Mouse (Mus musculus): ENCODE data around the gene Trpm5.

The Trpm5 gene

DNA sequence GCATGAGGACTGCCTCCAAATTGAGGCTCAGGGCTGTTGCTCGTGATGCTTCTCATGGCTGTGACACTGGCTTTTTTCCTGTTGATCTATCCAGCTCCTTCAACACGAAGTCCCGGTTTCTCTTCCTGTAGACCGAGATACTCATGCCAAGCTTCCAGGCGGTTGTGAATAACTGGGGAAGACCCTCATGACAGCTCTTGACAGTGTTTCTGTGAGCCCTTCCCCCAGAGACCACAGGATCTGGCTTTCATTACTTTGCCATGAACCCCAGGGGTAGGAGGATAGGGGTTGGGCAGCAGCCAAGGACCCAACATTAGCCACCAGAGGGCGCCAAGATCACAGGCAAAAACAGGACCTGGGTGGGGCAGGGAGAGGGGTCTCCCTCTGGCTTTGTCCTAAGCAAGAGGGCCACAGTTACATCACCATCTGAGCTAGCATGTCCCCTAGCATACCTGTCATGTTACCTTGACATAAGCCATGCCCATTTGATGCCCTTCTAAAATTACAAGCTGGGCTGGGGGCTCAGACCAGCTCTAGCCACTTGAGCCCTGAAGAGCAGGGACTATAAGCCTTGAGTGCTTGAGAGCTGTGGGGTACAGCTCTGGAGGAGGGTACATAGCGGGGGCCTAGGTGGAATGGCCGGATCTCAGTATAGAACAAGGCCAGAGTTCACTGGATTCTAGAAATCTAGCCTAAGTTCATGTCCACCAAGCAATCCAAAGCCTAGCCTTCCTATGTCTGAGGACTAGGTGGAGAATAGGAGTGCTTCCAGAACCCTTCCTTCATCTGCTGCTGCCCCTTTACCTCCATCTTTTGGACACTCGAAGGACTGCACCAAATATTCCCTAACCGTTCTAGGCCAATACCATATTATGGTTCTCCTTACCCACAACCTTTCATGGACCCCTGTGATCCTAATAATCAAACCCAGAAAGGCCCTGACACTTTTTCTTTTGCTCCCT lies at the start of gene Trpm5:
Gene Trpm5 (minus strand): TSS at position 51 of the 962 bp plus-strand sequence.
- DNase-seq (ENCODE audit: extremely low read depth, low read depth, low spot score): no peak

DNA sequence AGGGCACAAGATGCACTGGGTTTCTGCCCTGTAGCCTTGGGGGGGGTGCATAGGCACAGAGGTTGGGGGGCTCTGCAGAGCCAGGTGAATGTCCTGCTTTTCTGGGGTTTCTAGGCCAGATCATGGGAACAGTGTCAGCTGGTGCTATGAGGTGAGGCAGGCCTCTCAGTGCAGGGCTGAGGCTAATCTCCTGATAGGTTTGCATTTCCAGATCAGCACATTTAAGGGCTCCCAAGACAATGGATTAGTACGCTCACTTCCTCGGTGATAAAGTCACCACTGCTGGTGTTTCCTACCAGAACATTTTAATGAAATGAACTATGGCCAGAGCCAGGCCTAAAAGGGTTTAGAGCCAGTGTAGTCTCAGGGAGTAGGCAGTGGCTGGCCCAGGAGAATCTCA lies 48.2 kb upstream of the Trpm5 start:
- no peak for DNase-seq (ENCODE audit: extremely low read depth, low read depth, low spot score)

DNA sequence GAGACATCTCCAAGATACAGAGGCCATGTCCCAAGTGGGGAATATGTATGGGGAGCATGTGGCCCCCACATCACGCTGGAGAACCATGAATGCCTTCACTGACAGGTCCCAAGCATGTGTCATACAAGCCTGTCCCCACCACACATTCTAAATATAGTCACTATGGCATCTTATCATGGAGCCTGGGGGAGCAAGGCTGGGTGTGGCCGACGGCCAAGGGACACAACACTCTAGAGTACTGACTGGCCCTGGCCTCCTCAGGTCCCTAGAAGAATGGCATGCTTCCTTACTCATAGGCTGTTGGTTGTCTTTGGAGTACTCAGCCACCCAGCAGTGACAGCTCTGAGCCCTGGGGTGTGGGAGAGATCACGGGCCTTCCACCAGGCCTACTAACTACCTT lies 45.5 kb upstream of the Trpm5 start:
- DNase-seq (ENCODE audit: extremely low read depth, low read depth, low spot score): no peak

DNA sequence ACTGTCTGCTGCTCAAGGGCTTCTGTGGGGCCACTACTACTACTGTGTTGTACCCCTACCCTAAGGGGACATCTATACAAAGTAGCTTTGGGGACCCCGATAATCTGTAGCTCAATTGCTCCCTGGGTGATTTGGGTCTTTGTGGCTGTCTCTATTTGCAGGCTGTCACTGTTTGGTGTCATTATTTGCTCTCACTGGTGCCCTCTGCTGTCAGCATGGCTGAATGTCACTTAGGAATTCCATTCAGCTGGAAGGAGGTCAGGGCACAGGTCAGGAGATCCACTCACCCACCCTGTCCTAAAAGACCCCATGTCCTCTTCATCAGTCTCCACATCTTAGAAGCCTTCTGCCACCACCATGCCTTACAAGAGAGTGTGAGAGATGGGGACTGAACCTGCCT lies 44.3 kb upstream of the Trpm5 start:
- DNase-seq (ENCODE audit: extremely low read depth, low read depth, low spot score): no peak

DNA sequence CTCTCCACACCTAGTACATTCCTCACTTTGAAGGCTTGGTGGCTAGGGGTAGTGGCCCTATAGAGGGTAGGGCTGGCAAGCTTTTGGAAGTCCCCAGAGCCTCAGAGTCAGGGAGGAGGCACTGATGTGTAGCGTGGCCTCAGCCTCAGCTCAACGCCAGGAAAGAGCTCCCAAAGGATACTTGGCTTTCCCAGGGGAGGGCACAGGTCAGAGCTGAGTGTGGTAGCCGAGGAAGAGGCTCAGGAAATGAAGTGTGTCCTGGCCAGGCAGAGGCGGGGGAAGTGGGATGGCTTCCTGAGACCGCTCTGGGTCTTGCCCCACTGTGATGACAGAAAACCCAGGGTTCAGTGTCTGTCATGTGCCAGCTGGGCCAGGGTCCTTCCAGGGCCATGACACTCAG lies 42.1 kb upstream of the Trpm5 start:
- DNase-seq (ENCODE audit: extremely low read depth, low read depth, low spot score): no peak

DNA sequence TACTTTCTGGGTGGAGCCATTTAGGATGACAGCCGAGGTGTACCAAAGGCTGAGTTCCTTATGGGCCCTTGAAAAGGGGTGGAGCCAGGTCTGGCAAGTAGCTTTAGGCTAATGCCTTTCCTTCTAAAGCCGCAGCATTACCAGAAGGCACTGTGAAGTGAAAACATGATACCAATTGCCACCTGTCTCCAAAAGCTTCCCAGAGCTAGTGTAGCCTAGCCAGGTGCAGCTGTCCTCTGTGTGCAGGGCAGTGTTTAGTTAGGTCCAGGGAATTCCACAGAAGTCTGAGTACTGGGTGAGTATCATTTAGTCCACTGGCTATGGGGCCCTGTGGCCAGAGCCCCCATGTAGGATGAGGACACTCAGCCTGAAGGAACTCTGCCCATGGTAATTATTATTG lies 41.7 kb upstream of the Trpm5 start:
- no peak for DNase-seq (ENCODE audit: extremely low read depth, low read depth, low spot score)

DNA sequence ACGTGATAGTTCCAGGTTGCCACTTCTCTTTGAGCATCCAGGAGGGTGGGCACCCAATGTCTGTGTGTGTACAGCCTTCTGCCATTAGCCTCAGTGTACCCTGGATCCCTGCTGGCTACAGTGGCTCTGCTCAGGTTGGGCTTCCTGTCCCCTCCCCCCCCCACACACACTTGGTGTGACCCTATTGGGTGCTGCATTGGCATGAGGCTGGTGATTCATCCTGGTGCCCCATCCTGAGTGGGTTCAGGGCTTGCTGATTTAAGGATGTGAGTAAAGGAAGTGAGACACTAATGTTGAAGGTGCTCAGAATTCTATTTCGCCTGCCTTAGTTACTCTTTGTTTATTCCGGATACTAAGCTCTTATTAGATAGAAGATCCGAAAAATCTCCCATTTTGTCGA lies 38.4 kb upstream of the Trpm5 start:
- no peak for DNase-seq (ENCODE audit: extremely low read depth, low read depth, low spot score)

DNA sequence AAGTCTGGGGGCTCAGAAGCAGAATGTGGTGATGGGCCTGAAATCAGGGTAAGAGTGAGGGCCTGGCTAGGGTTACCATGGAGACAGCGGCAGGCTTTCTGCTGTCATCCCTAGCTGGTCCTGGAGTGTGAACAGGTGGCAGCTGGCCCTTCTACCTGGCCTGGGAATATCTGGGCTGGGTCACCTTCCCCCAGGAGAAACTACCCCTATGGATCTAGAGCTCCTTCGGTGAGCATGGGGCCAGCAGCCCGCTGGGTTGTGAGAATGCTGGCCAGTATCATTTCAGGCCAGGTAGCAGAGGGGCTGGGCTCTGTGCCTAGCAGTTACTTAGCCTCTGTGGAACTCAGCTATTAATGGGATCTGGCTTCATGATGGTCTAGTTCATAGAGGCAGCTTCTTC lies 30.5 kb upstream of the Trpm5 start:
- no peak for DNase-seq (ENCODE audit: extremely low read depth, low read depth, low spot score)

DNA sequence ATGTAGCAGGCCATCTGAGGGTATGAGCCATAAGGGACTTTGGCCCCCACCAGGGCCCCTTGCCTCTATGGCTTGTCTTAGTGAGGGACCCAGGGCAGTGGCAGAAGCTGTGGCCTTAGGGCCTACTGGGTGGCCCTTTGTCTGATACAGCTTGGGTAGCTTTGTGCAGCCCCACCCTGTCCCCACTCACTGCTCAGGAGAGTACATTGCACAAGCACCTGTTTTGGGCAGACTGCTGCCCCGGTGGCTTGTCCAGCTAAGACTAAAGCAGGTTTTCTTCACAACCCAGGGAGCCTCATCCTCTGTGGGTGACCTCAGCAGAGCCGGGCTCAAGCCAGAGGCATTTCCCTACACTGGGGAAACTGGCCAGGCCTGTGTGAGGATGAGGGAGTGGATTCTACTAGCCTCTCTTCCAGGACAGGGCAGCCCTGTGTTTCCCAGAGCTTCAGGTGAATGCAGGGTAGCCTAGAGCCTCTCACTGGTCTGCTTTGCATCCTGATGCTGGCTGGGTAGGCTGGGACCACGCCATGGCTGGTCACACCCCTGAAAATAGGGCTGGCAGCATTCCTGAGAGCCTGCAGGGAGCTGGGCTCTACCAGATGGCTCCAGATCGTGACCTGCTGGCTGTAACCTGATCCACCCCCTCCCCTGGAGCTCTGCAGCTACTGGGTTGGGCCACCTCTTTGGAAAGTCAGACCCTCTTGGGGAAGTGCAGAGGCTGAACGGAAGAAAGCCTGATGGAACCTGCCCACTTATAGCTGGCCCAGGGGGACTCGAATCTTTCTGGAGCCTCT lies 29.6 kb upstream of the Trpm5 start:
- DNase-seq (ENCODE audit: extremely low read depth, low read depth, low spot score): no peak

DNA sequence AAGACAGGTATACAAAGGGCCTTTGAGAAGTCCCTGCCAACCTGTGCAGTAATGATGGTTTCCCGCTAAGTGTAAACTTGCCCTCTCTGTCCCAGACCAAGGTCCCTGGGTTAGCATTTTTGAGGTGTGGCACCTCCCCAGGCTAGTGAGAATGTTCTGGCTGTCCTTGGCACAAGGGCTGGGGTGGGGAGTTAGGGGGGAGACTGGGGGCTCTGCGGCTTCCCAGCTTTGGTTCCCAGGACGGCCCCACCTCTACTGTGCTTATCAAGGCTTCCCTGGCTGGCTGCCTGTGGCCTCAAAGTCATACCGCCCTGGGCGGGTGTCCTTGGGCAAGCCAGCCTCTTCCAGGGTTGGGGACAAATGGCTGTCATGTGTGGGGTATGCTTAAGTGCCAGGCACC lies 27.7 kb upstream of the Trpm5 start:
- no peak for DNase-seq (ENCODE audit: extremely low read depth, low read depth, low spot score)

DNA sequence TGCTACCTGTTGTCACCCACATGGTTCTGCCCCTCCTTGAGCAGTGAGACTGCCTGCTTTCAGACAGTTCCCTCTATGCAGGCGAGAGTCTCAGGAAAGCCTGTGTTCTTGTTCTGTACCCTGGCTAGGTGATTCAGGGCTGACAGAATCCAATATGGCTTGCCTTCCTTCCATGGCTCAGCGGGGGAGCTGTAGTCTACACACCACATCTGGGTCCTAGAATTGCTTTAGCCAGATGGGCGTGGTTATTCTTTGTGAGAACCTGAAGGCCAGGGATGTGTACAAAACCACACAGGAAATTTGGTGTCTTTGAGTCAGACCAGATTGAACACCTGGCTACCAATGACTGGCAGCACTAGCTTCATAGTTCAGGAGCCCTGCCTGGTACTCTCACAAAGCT lies 25.4 kb upstream of the Trpm5 start:
- no peak for DNase-seq (ENCODE audit: extremely low read depth, low read depth, low spot score)

DNA sequence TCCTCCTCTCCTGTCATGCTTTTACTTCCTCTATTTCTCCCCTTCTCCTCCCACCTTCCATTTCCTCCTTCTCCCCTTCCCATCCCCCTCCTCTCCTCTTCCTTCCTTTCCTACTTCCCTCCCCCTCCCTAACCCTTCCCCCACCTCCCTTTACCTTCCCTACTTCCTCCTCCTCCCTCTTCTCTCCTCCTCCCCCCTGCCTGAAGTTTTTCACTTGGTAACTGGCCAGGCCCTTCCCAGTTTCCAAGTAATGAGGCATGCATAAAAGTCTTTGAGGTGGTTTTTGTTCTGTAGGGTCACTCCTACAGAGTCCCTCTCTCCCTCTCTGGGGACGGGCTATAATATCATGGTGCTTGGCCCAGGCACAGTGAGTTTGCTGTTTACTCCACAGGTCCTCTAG lies 25.0 kb upstream of the Trpm5 start:
- no peak for DNase-seq (ENCODE audit: extremely low read depth, low read depth, low spot score)

DNA sequence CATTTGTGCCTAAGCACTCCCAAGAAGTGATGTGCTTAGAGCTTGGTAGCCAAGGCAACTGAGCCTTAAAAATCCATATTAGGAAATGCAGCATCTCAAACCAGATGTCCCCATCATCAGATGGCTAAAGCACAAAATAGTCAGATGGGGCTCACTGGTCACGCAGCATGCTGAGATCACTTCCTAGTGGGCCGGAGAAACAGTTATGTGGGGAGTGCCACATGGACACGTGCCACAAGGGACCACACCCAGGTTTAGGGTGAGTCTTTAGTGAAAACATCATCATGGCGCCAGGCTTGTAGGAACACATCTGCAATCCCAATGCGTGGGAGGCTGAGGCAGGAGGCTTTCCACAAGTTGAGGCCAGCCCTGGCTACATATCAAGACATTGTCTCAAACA lies 22.1 kb upstream of the Trpm5 start:
- DNase-seq (ENCODE audit: extremely low read depth, low read depth, low spot score): no peak

DNA sequence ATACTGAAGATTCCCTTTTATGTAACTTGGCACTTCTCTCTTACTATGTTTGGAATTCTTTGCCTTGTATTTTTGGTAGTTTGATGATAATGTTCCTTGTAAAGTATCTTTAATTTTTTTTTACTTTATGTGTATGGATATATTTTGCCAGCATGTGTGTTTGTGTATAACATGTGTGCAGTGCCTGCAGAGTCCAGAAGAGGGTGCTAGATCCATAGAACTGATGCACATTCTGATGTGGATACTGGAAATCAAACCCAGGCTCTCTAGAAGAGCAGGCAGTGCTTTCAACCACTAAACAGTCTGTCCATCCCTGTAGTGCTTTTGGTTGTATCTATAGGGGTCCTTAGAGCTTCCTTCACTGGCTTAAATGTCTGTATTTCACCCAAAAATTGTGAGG lies 20.3 kb upstream of the Trpm5 start:
- no peak for DNase-seq (ENCODE audit: extremely low read depth, low read depth, low spot score)

DNA sequence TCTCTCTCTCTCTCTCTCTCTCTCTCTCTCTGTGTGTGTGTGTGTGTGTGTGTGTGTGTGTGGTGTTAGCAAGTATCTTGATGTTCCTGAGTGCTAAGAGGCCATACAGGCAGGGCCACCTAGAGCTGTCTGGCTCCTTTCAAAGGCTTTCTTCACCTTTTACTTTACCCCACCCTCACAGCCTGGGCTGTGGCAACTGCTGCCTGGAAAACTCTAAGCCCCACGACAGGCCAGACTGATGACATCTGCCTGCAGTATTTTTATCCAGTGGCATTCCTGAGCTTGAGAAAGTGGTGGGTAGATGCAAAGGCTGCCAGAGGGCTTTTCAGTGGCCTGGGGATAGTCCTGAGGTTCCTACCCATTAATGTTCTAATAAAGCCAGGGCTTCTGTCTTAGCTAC lies 18.0 kb upstream of the Trpm5 start:
- no peak for DNase-seq (ENCODE audit: extremely low read depth, low read depth, low spot score)

DNA sequence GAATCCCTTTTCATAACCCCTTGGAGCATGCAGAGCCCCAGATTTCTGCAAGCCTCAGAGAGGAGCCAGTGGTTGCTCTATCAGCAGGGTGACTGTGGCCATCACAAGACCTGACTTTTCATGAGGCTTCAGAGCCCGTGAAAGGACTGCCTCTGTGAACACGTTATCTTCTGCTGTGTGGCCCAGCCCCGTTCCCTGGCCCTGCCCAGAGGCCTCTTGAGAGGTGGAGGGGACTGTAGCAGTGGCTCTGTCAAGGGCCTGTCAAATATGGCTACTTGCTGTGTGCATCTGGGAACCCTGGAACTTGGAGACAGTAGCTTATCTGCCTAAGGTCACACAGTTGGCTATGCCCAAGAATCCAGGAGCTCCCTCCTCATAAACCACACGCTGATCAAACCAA lies 17.3 kb upstream of the Trpm5 start:
- DNase-seq (ENCODE audit: extremely low read depth, low read depth, low spot score): no peak

DNA sequence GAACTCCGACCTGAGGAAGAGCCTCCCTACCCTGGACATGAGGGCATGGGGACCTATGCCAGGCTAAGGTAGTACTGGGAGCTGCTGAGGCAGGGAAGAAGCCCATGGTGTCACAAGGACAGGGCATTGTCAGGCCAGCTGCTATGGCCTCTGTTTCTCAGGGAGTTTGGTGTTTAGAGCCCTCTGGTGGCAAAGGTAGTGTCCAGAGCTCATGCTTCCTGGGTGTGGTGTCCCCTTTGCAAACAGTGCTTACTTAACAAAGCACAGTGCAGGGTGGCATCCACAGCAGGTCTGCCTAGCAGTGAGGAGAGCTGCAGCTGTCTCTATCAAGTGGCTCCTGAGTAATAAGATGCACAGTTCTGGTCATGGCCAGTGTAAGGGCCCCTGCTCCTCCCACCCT lies 16.4 kb upstream of the Trpm5 start:
- no peak for DNase-seq (ENCODE audit: extremely low read depth, low read depth, low spot score)

DNA sequence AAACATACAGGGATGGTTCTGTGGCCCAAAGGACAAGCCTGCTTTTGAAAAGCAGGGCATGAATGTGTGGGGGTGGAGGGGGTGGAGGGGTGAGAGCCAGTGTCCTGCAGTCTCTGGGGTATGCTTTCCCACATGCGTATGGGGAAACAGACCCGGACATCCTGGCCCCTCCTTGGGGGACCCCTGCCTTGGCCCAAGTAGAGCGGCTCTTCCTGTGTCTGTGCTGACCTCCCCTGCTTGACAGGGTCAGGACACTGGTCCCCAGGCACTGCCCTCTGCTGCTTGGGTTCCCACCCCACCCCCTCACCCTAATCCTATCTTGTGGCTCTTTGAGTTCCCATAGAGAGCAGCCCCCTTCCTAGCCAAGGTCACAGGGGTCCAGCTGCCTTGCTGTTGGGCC lies 15.3 kb upstream of the Trpm5 start:
- no peak for DNase-seq (ENCODE audit: extremely low read depth, low read depth, low spot score)

DNA sequence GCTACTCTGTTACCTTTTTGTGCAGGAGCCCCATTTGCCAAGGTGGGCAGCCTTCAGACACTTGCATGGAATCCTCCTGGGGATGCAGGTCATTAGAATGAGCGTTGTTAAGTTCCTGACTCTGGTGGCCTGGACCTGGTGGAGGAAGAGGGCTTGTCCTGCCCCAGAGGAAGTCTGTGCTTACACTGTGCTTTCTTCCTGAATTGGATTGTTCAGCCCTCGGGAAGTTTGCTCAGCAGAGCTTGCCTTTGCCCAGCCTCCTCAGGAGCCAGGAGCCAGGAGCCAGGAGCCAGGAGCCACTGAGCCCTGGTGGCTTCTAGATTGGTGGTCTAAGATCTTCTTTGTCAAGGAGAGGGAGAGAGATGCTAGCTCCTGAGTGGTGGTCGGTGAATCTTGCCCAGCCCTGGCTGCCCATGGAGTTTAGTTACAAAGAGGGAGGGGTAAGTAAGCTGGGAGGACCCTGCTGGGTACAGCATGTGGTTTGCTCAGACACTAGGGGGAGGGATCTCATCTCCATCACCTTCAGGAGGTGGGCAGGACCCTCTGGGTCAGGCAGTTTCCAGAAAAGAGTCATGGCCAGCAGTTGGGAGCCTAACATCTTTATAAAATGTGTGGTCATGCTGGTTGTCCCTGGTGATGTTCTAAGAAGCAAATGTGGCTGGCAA lies 14.7 kb upstream of the Trpm5 start:
- no peak for DNase-seq (ENCODE audit: extremely low read depth, low read depth, low spot score)

DNA sequence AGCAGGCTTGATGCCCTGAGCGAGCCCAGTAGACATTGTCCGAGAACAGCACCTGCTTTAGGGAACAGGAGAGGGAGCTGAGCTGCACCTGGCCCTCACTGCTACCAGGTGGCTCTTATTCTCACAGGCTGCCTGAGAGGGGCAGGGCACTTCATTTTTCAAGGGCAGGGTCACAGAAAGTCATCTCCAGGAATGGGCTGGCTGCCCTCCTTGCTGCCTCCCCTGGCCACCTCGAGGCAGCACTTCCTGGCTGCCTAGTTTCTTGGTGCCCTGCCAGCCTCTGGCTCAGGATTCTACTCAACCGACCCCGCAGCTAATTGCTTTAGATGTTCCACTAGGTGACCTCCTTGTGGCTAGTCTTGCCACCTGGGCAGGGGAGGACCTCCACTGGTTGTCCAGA lies 13.8 kb upstream of the Trpm5 start:
- no peak for DNase-seq (ENCODE audit: extremely low read depth, low read depth, low spot score)

DNA sequence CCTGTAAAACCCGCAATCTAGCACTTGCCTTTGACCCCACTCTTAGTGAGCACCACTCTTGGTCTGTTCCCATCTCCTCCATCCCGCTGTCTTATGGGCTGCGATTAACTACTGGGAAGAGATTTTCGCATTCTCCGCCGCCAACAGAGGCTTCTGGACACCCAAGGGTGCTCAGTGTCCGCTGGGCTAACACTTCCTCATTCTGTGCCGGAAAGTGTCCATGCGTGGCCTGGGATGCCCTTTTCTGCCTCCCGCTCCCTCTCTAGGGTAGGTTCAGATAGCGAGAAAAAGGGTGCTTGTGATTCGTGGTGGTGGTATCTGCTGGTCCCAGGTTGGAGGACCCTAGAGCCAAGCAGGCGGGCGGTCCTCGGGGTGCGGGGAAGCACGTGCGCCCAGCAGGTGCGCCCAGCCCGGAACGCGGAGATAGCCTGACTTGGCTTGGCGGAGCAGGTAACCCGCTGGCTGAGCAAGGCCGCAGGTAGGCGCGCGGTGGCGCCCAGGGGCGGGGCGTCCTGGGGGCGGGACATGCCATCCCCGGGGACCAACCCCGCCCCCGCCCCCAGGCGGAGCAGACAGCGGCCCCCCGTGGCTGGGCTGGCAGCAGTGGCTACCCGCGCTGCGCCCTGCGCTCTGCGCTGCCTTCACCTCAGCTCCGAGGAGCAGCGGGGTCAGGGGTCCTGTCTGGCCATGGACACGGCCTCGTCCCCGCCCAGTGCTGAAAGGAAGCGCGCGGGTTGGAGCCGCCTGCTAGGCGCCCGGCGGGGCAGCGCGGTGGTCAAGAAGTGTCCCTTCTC lies 12.4 kb upstream of the Trpm5 start:
- DNase-seq (ENCODE audit: extremely low read depth, low read depth, low spot score): no peak
